8 mouse cellular contexts compared by ENCODE assay signal in genomic region chrX:74312540-74313464, GRCm38 (mm10). TPM values are rescaled to one million over a fixed set of nuclear protein-coding genes. Genes with fewer than 3 reads are reported as not detected.
DNase-seq lines count a peak whose midpoint lies in the region; ATAC-seq lines count a peak whose summit lies in the region.

Gene Fam50a, plus strand, starts transcription at chrX:74313033.

- H3K27ac ChIP-seq in intestine, embryonic 14.5 days (ENCODE audit: low read depth) = peak within 1 kb of the TSS; percentile 51; the same call in 1 of the 2 replicates

- intact Hi-C loops in left cerebral cortex, postnatal 14 days (cut with DNase I) = no loop called here

- peak within 1 kb of the TSS; percentile 55 for H3K4me3 ChIP-seq in intestine, embryonic 14.5 days (ENCODE audit: low read depth, low read length)

- H3K4me1 ChIP-seq in intestine, embryonic 14.5 days (replicated peaks; ENCODE audit: control insufficient read depth, insufficient read depth, low read length) = no peaks in the 10 kb centered on the region; the same call in 1 of the 2 replicates

- peak within 1 kb of the TSS; percentile 57 for H3K4me2 ChIP-seq in intestine, embryonic 14.5 days (ENCODE audit: low read length)

- H3K36me3 ChIP-seq in intestine, embryonic 14.5 days (ENCODE audit: control insufficient read depth, insufficient read depth, low read length) = peaks cover 39% of the 10 kb centered on the region

- DNase-seq in adrenal gland, adult 2 months = peak; percentile 91
- peak; percentile 91 for DNase-seq in embryo, embryonic 11 days
- peak; percentile 88 for DNase-seq in gastrocnemius, postnatal 25 days
- DNase-seq in intestine, embryonic 14.5 days (ENCODE audit: low spot score) = peak; percentile 83
- DNase-seq in left cerebral cortex, postnatal 14 days (ENCODE audit: low spot score in 2 of 2) = peak; percentile 89 to 90
- peak; percentile 88 for DNase-seq in right cerebral cortex, postnatal 14 days
- DNase-seq in urinary bladder, postnatal 25 days (ENCODE audit: low spot score) = peak; percentile 72

- H3K9ac ChIP-seq in intestine, embryonic 14.5 days (ENCODE audit: low read length) = peak within 1 kb of the TSS; percentile 53

- peak; percentile 95 for ATAC-seq in intestine, embryonic 14.5 days (replicated peaks; ENCODE audit: low FRiP score, low TSS enrichment, low read depth)
- ATAC-seq in megakaryocyte-erythroid progenitor cell, adult 5-6 weeks (replicated peaks; ENCODE audit: low FRiP score, low TSS enrichment, poor library complexity, severe bottlenecking) = peak; percentile 96

- H3K27me3 ChIP-seq in intestine, embryonic 14.5 days (replicated peaks; ENCODE audit: control insufficient read depth, insufficient read depth, low read length) = no peaks in the 10 kb centered on the region

- no peaks in the 10 kb centered on the region for H3K9me3 ChIP-seq in intestine, embryonic 14.5 days (ENCODE audit: control insufficient read depth, low read length)

- WGBS in intestine, embryonic 14.5 days = 11% methylated on average over 57 of the region's 59 CpGs

RNA-seq across cellular contexts. Expression of gene Fam50a, which starts in this region (rescaled TPM):
- total RNA-seq in adrenal gland, adult 2 months (2021) = 10 to 100 TPM; 61.5 to 87.6 TPM
- polyA plus RNA-seq in adrenal gland, adult 2 months (2012; rRNA removed) = 23.8 and 28.3 TPM in 2 replicates
- total RNA-seq in gastrocnemius, postnatal 25 days (2021) = 10 to 100 TPM; 20.5 to 22.5 TPM
- 50.4 and 55.0 TPM in 2 replicates for polyA plus RNA-seq in intestine, embryonic 14.5 days (2014; fragmentation: Nextera tagmentation; extraction: Ambion mirVana)
- total RNA-seq in left cerebral cortex, postnatal 14 days (2021) = 10 to 100 TPM; 35.4 to 38.5 TPM
- total RNA-seq in megakaryocyte-erythroid progenitor cell, adult 5-6 weeks (2014; fragmentation: Nextera tagmentation) = 32.6 and 39.6 TPM in 2 replicates
- 62.1 and 75.4 TPM in 2 replicates for total RNA-seq in megakaryocyte-erythroid progenitor cell, adult 5-6 weeks (2017)

Comparison
In these comparisons a context has a peak if more than half of its experiments do, and no peak if none do; other contexts are left out.
1. Peak in every context shown above with its lines: DNase-seq, ATAC-seq, H3K4me3 ChIP-seq and H3K27ac ChIP-seq.